Mouse (Mus musculus) brain, embryonic 14.5 days (tissue): ENCODE results near the gene Brd7.
A peak's percentile ranks its signal among the peaks of the same experiment; 100 is the strongest.

ENCODE experiments used
- CTCF ChIP-seq: fragments of 200-500 bp; IDR thresholded peaks from 2 replicates; pipeline ENCODE4 v1.5.1; 2012; ENCODE audit warnings: inconsistent platforms, mild to moderate bottlenecking, moderate library complexity, borderline replicate concordance; ENCODE audit not compliant: insufficient read depth, insufficient read length; ENCODE audit errors: extremely low read depth
- POLR2A ChIP-seq: fragments of 200-500 bp; IDR thresholded peaks from 2 replicates; pipeline ENCODE4 v1.6.1; 2012; ENCODE audit warnings: mild to moderate bottlenecking, inconsistent platforms, borderline replicate concordance; ENCODE audit not compliant: poor library complexity, insufficient read depth, insufficient read length, severe bottlenecking; ENCODE audit errors: extremely low read depth

DNA sequence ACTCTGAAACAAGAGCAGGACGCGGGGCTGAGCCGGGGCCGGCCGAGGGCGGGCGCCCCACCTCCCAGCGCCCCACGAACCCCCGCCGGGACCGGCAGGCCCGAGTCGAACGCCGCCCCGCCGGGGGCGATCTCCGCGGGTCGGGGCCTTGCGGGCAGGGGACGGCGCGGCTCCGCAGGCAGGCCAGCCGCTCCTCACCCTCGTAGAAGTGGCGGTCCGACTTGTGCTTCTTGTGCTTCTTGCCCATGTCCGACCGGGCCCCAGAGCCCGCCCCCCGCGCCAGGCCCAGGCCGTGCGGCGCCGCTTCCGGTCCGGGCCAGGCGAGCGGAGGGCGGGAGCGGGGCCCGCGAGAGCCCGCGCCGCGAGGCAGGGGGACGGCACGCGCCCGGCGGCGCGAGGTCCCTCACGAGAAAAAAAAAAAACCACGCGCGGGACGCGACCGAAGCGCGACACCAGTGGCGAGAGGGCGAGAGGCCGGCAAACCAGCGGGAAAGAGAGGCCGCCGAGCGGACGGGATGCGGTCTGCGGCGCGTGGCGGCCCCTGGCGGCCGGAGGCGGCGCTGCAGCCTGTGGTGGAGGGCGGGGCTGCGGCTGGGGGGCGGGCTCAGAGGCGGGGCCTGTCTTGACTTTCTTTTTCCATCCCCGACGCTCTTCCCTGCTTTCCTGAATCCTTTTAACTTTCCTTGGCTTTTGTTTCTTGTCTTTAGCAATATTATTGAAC, at the start of gene Brd7:
- TF ChIP-seq CTCF, result peak; percentile 87
- peak; percentile 28; the same call in 1 of the 2 replicates for TF ChIP-seq POLR2A
